Mouse (Mus musculus): ENCODE measurements around the gene Erbb4. TPM values are rescaled to one million over a fixed set of nuclear protein-coding genes. Genes with fewer than 3 reads are reported as not detected.

Erbb4 gene
- polyA plus RNA-seq, 1 experiment from 2014 or later, result 0.11 TPM

GRCm38 (mm10) chr1:68934804-68935203 lies 173.1 kb downstream of the Erbb4 start:
- DNase-seq (ENCODE audit: low spot score), result no peak
- H3K9me3 ChIP-seq (ENCODE audit: control insufficient read depth, low read length), result no peaks in the 10 kb centered on the region
- no peak overlapping the region for H3K4me2 ChIP-seq
- no peaks in the 10 kb centered on the region for H3K4me1 ChIP-seq (replicated peaks; ENCODE audit: control insufficient read depth, insufficient read depth, low read length)
- H3K27me3 ChIP-seq (replicated peaks; ENCODE audit: control insufficient read depth, insufficient read depth, low read length), result no peaks in the 10 kb centered on the region
- no peak overlapping the region for H3K9ac ChIP-seq (ENCODE audit: low read depth, low read length)
- no peak overlapping the region for H3K4me3 ChIP-seq (ENCODE audit: low read depth, low read length)
- ATAC-seq (replicated peaks; ENCODE audit: low FRiP score), result no peak
- H3K27ac ChIP-seq (ENCODE audit: low read depth, low read length), result no peak overlapping the region
- H3K36me3 ChIP-seq (ENCODE audit: control insufficient read depth, insufficient read depth, low read length), result no peaks in the 10 kb centered on the region

- Histone ChIP-seq H3K36me3 (ENCODE audit: control insufficient read depth, insufficient read depth, low read length) (no peaks in the 10 kb centered on the region), H3K4me2 (no peak overlapping the region), H3K27ac (ENCODE audit: low read depth, low read length) (no peak overlapping the region), H3K27me3 (replicated peaks; ENCODE audit: control insufficient read depth, insufficient read depth, low read length) (no peaks in the 10 kb centered on the region), H3K9me3 (ENCODE audit: control insufficient read depth, low read length) (no peaks in the 10 kb centered on the region), H3K9ac (ENCODE audit: low read depth, low read length) (no peak overlapping the region), H3K4me1 (replicated peaks; ENCODE audit: control insufficient read depth, insufficient read depth, low read length) (no peaks in the 10 kb centered on the region), H3K4me3 (ENCODE audit: low read depth, low read length) (no peak overlapping the region)
- 68% methylated on average over 3 of the region's 3 CpGs for WGBS
- no peak for DNase-seq (ENCODE audit: low spot score)
- no peak for ATAC-seq (replicated peaks; ENCODE audit: low FRiP score)
These were observed 174.4 kb downstream of the Erbb4 start for GRCm38 (mm10) chr1:68933330-68934065.

DNA sequence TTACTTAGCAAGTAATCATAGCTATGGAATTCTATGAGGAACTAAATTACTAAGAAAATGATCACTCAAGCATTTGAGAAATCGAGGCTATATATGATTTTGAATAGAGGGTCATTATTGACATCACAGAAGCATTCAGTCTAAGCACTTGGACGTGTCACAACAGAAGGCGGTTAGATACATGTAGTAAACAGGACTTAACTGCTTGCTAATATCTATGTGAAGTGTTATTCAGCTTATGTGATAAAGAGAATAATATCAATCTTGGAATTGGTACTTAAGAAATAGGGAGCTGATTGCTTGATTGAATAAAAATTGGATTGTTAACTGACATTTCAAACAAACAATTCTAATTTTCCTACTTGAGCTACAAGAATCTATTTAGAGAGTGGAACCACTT lies 190.0 kb downstream of the Erbb4 start:
- no peaks in the 10 kb centered on the region for H3K4me1 ChIP-seq (replicated peaks; ENCODE audit: control insufficient read depth, insufficient read depth, low read length)
- no peaks in the 10 kb centered on the region for H3K9me3 ChIP-seq (ENCODE audit: control insufficient read depth, low read length)
- H3K36me3 ChIP-seq (ENCODE audit: control insufficient read depth, insufficient read depth, low read length), result no peaks in the 10 kb centered on the region
- H3K4me2 ChIP-seq, result no peak overlapping the region
- DNase-seq (ENCODE audit: low spot score), result no peak
- ATAC-seq (replicated peaks; ENCODE audit: low FRiP score), result no peak
- H3K9ac ChIP-seq (ENCODE audit: low read depth, low read length), result no peak overlapping the region
- H3K4me3 ChIP-seq (ENCODE audit: low read depth, low read length), result no peak overlapping the region
- 66% methylated on average over 3 of the region's 3 CpGs for WGBS
- no peaks in the 10 kb centered on the region for H3K27me3 ChIP-seq (replicated peaks; ENCODE audit: control insufficient read depth, insufficient read depth, low read length)
- H3K27ac ChIP-seq (ENCODE audit: low read depth, low read length), result no peak overlapping the region

GRCm38 (mm10) chr1:68892041-68892440 lies 215.8 kb downstream of the Erbb4 start:
- H3K36me3 ChIP-seq (ENCODE audit: control insufficient read depth, insufficient read depth, low read length), result no peaks in the 10 kb centered on the region
- no peaks in the 10 kb centered on the region for H3K27me3 ChIP-seq (replicated peaks; ENCODE audit: control insufficient read depth, insufficient read depth, low read length)
- no peaks in the 10 kb centered on the region for H3K4me1 ChIP-seq (replicated peaks; ENCODE audit: control insufficient read depth, insufficient read depth, low read length)
- no peaks in the 10 kb centered on the region for H3K9me3 ChIP-seq (ENCODE audit: control insufficient read depth, low read length)
- no peak overlapping the region for H3K4me3 ChIP-seq (ENCODE audit: low read depth, low read length)
- no peak overlapping the region for H3K27ac ChIP-seq (ENCODE audit: low read depth, low read length)
- ATAC-seq (replicated peaks; ENCODE audit: low FRiP score) (no peak), DNase-seq (ENCODE audit: low spot score) (no peak)
- 80% methylated on average over 2 of the region's 2 CpGs for WGBS
- H3K9ac ChIP-seq (ENCODE audit: low read depth, low read length), result no peak overlapping the region
- H3K4me2 ChIP-seq, result no peak overlapping the region

- Histone ChIP-seq H3K36me3 (ENCODE audit: control insufficient read depth, insufficient read depth, low read length) (no peaks in the 10 kb centered on the region), H3K4me2 (no peak overlapping the region), H3K9ac (ENCODE audit: low read depth, low read length) (no peak overlapping the region), H3K4me1 (replicated peaks; ENCODE audit: control insufficient read depth, insufficient read depth, low read length) (no peaks in the 10 kb centered on the region), H3K27ac (ENCODE audit: low read depth, low read length) (no peak overlapping the region), H3K27me3 (replicated peaks; ENCODE audit: control insufficient read depth, insufficient read depth, low read length) (no peaks in the 10 kb centered on the region), H3K9me3 (ENCODE audit: control insufficient read depth, low read length) (no peaks in the 10 kb centered on the region), H3K4me3 (ENCODE audit: low read depth, low read length) (no peak overlapping the region)
- DNase-seq (ENCODE audit: low spot score) (no peak), ATAC-seq (replicated peaks; ENCODE audit: low FRiP score) (no peak)
- WGBS, result 78% methylated on average over 3 of the region's 3 CpGs
These were observed 221.0 kb downstream of the Erbb4 start for GRCm38 (mm10) chr1:68886823-68887222.

DNA sequence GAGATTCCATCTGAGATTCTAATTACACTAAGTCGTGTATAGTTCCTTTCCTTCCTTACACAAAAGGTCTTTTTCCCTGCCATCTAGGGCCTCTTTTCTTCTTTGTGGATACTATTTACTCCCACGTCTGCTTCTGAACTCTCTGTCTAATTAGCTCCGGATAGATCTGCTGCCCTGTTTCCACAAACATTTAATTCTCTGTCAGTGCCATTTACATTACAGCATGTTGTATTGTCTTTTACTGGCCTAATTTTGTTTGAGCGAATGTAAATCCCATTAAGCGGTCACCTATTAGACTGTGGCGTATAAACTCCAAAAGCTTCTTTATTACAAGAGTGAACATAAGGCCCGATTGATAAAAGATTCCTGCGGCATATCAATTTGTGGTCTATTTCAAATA lies 232.9 kb downstream of the Erbb4 start:
- Histone ChIP-seq H3K36me3 (ENCODE audit: control insufficient read depth, insufficient read depth, low read length) (no peaks in the 10 kb centered on the region), H3K27ac (ENCODE audit: low read depth, low read length) (no peak overlapping the region), H3K9ac (ENCODE audit: low read depth, low read length) (no peak overlapping the region), H3K4me1 (replicated peaks; ENCODE audit: control insufficient read depth, insufficient read depth, low read length) (no peaks in the 10 kb centered on the region), H3K4me3 (ENCODE audit: low read depth, low read length) (no peak overlapping the region), H3K4me2 (no peak overlapping the region), H3K9me3 (ENCODE audit: control insufficient read depth, low read length) (no peaks in the 10 kb centered on the region), H3K27me3 (replicated peaks; ENCODE audit: control insufficient read depth, insufficient read depth, low read length) (no peaks in the 10 kb centered on the region)
- DNase-seq (ENCODE audit: low spot score), result no peak
- 81% methylated on average over 8 of the region's 8 CpGs for WGBS
- no peak for ATAC-seq (replicated peaks; ENCODE audit: low FRiP score)

DNA sequence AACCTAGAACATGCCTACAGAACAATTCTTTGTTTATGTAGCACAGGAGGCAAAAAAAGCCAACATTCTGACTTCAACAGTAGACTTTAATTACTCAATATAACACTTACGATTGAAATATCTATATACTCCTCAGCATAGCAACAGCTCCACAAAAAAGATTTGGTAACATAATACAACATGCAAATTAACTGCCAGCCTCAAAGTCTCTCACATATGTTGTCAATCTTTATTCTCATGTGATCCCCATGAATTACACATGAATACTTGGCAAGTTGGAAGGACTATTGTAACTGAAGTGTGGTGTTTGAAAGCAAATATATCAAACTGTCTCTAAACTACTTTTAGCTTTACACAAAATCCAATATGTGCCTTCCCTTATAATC lies 234.2 kb downstream of the Erbb4 start:
- Histone ChIP-seq H3K9ac (ENCODE audit: low read depth, low read length) (no peak overlapping the region), H3K9me3 (ENCODE audit: control insufficient read depth, low read length) (no peaks in the 10 kb centered on the region), H3K4me1 (replicated peaks; ENCODE audit: control insufficient read depth, insufficient read depth, low read length) (no peaks in the 10 kb centered on the region), H3K36me3 (ENCODE audit: control insufficient read depth, insufficient read depth, low read length) (no peaks in the 10 kb centered on the region), H3K4me2 (no peak overlapping the region), H3K27ac (ENCODE audit: low read depth, low read length) (no peak overlapping the region), H3K27me3 (replicated peaks; ENCODE audit: control insufficient read depth, insufficient read depth, low read length) (no peaks in the 10 kb centered on the region), H3K4me3 (ENCODE audit: low read depth, low read length) (no peak overlapping the region)
- no peak for ATAC-seq (replicated peaks; ENCODE audit: low FRiP score)
- DNase-seq (ENCODE audit: low spot score), result no peak
- WGBS, result 86% methylated on average over 1 of the region's 1 CpGs

- H3K27ac ChIP-seq (ENCODE audit: low read depth, low read length), result no peak overlapping the region
- H3K27me3 ChIP-seq (replicated peaks; ENCODE audit: control insufficient read depth, insufficient read depth, low read length), result no peaks in the 10 kb centered on the region
- no peaks in the 10 kb centered on the region for H3K4me1 ChIP-seq (replicated peaks; ENCODE audit: control insufficient read depth, insufficient read depth, low read length)
- ATAC-seq (replicated peaks; ENCODE audit: low FRiP score), result no peak
- 68% methylated on average over 2 of the region's 2 CpGs for WGBS
- H3K4me3 ChIP-seq (ENCODE audit: low read depth, low read length), result no peak overlapping the region
- H3K9ac ChIP-seq (ENCODE audit: low read depth, low read length), result no peak overlapping the region
- DNase-seq (ENCODE audit: low spot score), result no peak
- no peaks in the 10 kb centered on the region for H3K9me3 ChIP-seq (ENCODE audit: control insufficient read depth, low read length)
- no peaks in the 10 kb centered on the region for H3K36me3 ChIP-seq (ENCODE audit: control insufficient read depth, insufficient read depth, low read length)
- H3K4me2 ChIP-seq, result no peak overlapping the region
These were observed 234.8 kb downstream of the Erbb4 start for GRCm38 (mm10) chr1:68872976-68873634.

- H3K9ac ChIP-seq (ENCODE audit: low read depth, low read length), result no peak overlapping the region
- DNase-seq (ENCODE audit: low spot score), result no peak
- WGBS, result 81% methylated on average over 2 of the region's 2 CpGs
These were observed 247.5 kb downstream of the Erbb4 start for GRCm38 (mm10) chr1:68860341-68860740.

More at GRCm38 (mm10) chr1:68860341-68860740, 247.5 kb downstream of the Erbb4 start:
- Histone ChIP-seq H3K4me1 (replicated peaks; ENCODE audit: control insufficient read depth, insufficient read depth, low read length) (no peaks in the 10 kb centered on the region), H3K27ac (ENCODE audit: low read depth, low read length) (no peak overlapping the region), H3K4me3 (ENCODE audit: low read depth, low read length) (no peak overlapping the region), H3K36me3 (ENCODE audit: control insufficient read depth, insufficient read depth, low read length) (no peaks in the 10 kb centered on the region), H3K27me3 (replicated peaks; ENCODE audit: control insufficient read depth, insufficient read depth, low read length) (no peaks in the 10 kb centered on the region), H3K4me2 (no peak overlapping the region), H3K9me3 (ENCODE audit: control insufficient read depth, low read length) (no peaks in the 10 kb centered on the region)
- no peak for ATAC-seq (replicated peaks; ENCODE audit: low FRiP score)
